25 mouse cellular contexts compared by ENCODE assay signal in the genomic region with DNA sequence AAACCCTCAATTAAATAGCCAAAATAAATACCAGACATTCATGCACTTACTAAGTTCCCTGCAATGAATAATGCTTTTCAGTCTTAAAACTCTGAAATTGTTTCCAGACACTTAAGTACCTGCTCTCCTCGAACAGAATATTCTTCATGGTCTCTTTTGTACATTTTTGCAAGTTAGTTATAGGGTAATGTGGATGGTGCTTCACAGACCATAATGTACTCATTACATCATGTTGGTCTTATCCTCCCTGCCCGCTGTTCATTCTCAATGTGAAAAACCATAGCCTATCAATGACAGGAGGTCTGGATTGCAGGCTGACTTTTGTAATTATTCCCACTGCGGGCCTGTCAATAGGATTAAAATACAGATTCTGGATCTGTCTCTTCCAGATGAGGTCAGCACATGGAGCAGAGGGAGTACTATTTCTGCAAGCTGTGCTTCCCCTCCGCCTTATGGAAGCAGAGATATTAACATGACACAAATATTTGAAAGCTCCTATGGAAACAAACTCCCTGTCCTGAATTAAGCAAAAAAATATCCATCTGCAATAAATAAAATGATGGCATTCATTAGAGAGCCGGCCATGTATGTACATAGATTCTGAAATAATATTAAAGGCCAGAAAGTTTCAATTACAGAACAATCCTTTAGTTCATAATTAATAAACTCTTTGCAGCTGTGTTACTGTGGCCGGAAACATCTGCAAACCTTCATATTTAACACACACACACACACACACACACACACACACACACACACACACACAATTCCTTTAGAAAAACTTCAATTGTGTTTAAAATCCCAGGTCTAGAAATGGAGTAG. TPM values are rescaled to one million over a fixed set of nuclear protein-coding genes. Genes with fewer than 3 reads are reported as not detected.
DNase-seq lines count a peak whose midpoint lies in the region; ATAC-seq lines count a peak whose summit lies in the region.
"Had no signal": no experiment of that assay in that cellular context is flagged by ENCODE, and none has a peak within 500 bp of the region (broad histone marks: within the 10 kb centered on the region; RNA-seq: fewer than 3 reads in every experiment).

No protein-coding gene starts in this region.

- H3K27me3 ChIP-seq in embryonic facial prominence, embryonic 10.5 days (replicated peaks; ENCODE audit: low read depth, poor library complexity, severe bottlenecking) = no peaks in the 10 kb centered on the region
- no peaks in the 10 kb centered on the region for H3K27me3 ChIP-seq in embryonic facial prominence, embryonic 11.5 days (ENCODE audit: control insufficient read depth, insufficient read depth, low read length)
- H3K27me3 ChIP-seq: forebrain, embryonic 15.5 days; hindbrain, embryonic 12.5 days; liver, embryonic 15.5 days; midbrain, embryonic 15.5 days; neural tube, embryonic 12.5 days had no signal

- H3K4me3 ChIP-seq in embryonic facial prominence, embryonic 10.5 days = no peak overlapping the region
- H3K4me3 ChIP-seq in embryonic facial prominence, embryonic 11.5 days (ENCODE audit: low read depth, low read length) = no peak overlapping the region
- H3K4me3 ChIP-seq: forebrain, embryonic 10.5 days; forebrain, embryonic 15.5 days; hindbrain, embryonic 12.5 days; liver, embryonic 15.5 days; midbrain, embryonic 15.5 days; neural tube, embryonic 12.5 days had no signal

- peak; percentile 76 for ATAC-seq in embryonic facial prominence, embryonic 11.5 days (replicated peaks; ENCODE audit: insufficient number of reproducible peaks, low FRiP score, low TSS enrichment, low read depth)
- ATAC-seq: forebrain, embryonic 15.5 days; intestine, embryonic 16.5 days; midbrain, embryonic 15.5 days had no signal

- peaks cover 20% of the 10 kb centered on the region for H3K4me1 ChIP-seq in embryonic facial prominence, embryonic 10.5 days
- no peaks in the 10 kb centered on the region for H3K4me1 ChIP-seq in embryonic facial prominence, embryonic 11.5 days (ENCODE audit: control insufficient read depth, insufficient read depth, low read length)
- H3K4me1 ChIP-seq: hindbrain, embryonic 12.5 days; liver, embryonic 15.5 days; neural tube, embryonic 12.5 days had no signal

- 57% methylated on average over 6 of the region's 6 CpGs for WGBS in embryonic facial prominence, embryonic 10.5 days
- 47% methylated on average over 6 of the region's 6 CpGs for WGBS in embryonic facial prominence, embryonic 11.5 days

- H3K9me3 ChIP-seq in embryonic facial prominence, embryonic 10.5 days = no peaks in the 10 kb centered on the region
- no peaks in the 10 kb centered on the region for H3K9me3 ChIP-seq in embryonic facial prominence, embryonic 11.5 days (replicated peaks; ENCODE audit: control insufficient read depth, low read length)
- H3K9me3 ChIP-seq: forebrain, embryonic 10.5 days; forebrain, embryonic 15.5 days; hindbrain, embryonic 12.5 days; liver, embryonic 15.5 days; midbrain, embryonic 15.5 days; neural tube, embryonic 12.5 days had no signal

- no peak overlapping the region for H3K27ac ChIP-seq in embryonic facial prominence, embryonic 10.5 days (replicated peaks)
- no peak overlapping the region for H3K27ac ChIP-seq in embryonic facial prominence, embryonic 11.5 days (replicated peaks; ENCODE audit: low read depth, low read length)
- H3K27ac ChIP-seq: forebrain, embryonic 10.5 days; forebrain, embryonic 15.5 days; hindbrain, embryonic 12.5 days; liver, embryonic 15.5 days; midbrain, embryonic 15.5 days; neural tube, embryonic 12.5 days had no signal

- no peaks in the 10 kb centered on the region for H3K36me3 ChIP-seq in embryonic facial prominence, embryonic 10.5 days (replicated peaks)
- H3K36me3 ChIP-seq in embryonic facial prominence, embryonic 11.5 days (replicated peaks; ENCODE audit: control insufficient read depth, insufficient read depth, low read depth, low read length) = no peaks in the 10 kb centered on the region
- H3K36me3 ChIP-seq: forebrain, embryonic 10.5 days; forebrain, embryonic 15.5 days; hindbrain, embryonic 12.5 days; liver, embryonic 15.5 days; midbrain, embryonic 15.5 days; neural tube, embryonic 12.5 days had no signal

- H3K9ac ChIP-seq in embryonic facial prominence, embryonic 11.5 days (replicated peaks; ENCODE audit: low read length) = no peak overlapping the region
- H3K9ac ChIP-seq: forebrain, embryonic 15.5 days; hindbrain, embryonic 12.5 days; liver, embryonic 15.5 days; lung, embryonic 14.5 days; midbrain, embryonic 15.5 days; neural tube, embryonic 12.5 days had no signal

- peak; percentile 30 for DNase-seq in layer of hippocampus, adult 9-10 months (ENCODE audit: low spot score)
- no peak for DNase-seq in layer of hippocampus, postnatal 10 days (ENCODE audit: low spot score in 2 of 2)
- peak; percentile 14 for DNase-seq in embryonic facial prominence, embryonic 10.5 days (ENCODE audit: low spot score)
- DNase-seq in embryonic facial prominence, embryonic 11.5 days (ENCODE audit: low spot score) = peak; percentile 67
- DNase-seq in forelimb bud, embryonic 11.5 days (ENCODE audit: low read depth, low spot score) = peak; percentile 29
- no peak for DNase-seq in kidney, postnatal 14 days
- no peak for DNase-seq in right cerebral cortex, postnatal 14 days
- DNase-seq in kidney, adult 8-10 months = no peak
- DNase-seq: adrenal gland, postnatal 25 days; B cell, adult 2 months; cerebellum, adult 18-20 months; cerebellum, postnatal 14 days; heart, postnatal 36 days; kidney, adult 9 months; kidney, postnatal 10 days; lung, embryonic 14.5 days; lung, postnatal 14 days; thymus, postnatal 14 days had no signal

- H3K4me2 ChIP-seq in embryonic facial prominence, embryonic 11.5 days (ENCODE audit: low read depth, low read length) = no peak overlapping the region
- H3K4me2 ChIP-seq: forebrain, embryonic 15.5 days; hindbrain, embryonic 12.5 days; liver, embryonic 15.5 days; lung, embryonic 14.5 days; midbrain, embryonic 15.5 days; neural tube, embryonic 12.5 days had no signal

RNA-seq across cellular contexts. Expression of gene Epha7, which starts 50.1 kb away (rescaled TPM):
- 100 to 1,000 TPM; 145 to 147 TPM for total RNA-seq in layer of hippocampus, postnatal 10 days (2021)
- polyA plus RNA-seq in embryonic facial prominence, embryonic 10.5 days (2016; fragmentation: Nextera tagmentation; extraction: Ambion mirVana) = 41.7 and 46.6 TPM in 2 replicates
- polyA plus RNA-seq in embryonic facial prominence, embryonic 11.5 days (2014; fragmentation: Nextera tagmentation; extraction: Ambion mirVana) = 56.6 and 57.9 TPM in 2 replicates

Comparison
In these comparisons a context has a peak if more than half of its experiments do, and no peak if none do; other contexts are left out.
1. DNase-seq: peak in layer of hippocampus, adult 9-10 months (single experiment), embryonic facial prominence, embryonic 10.5 days (single experiment), embryonic facial prominence, embryonic 11.5 days (single experiment) and forelimb bud, embryonic 11.5 days (single experiment); none in layer of hippocampus, postnatal 10 days (0 of 2), kidney, postnatal 14 days (single experiment), right cerebral cortex, postnatal 14 days (single experiment) and kidney, adult 8-10 months (0 of 2).